Mouse (Mus musculus): ENCODE measurements at regions not wholly inside any gene's neighbourhood (a gene's known extent, or its start where the extent isn't known, plus 50 kb on each side); places are given as distances from the start of the nearest gene placed in this dataset.
A peak's percentile ranks its signal among the peaks of the same experiment; 100 is the strongest.

DNA sequence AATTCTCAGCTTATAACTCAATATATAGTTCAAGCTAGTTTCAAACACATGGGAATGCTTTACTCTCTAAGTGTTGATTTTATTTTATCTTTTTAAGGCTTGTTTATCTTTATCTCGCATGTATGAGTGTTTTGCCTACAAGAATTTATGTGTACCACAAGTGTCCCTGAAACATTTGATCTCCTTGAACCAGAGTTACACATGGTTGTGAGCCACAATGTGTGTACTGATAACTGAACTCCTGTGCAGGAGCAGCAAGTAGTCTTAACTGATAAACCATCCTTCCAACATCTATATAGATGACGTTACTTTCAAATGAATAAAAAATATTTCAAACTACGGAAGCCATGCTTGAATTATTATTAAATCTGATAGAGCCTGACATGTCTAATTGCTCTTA is 104.5 kb downstream of the Pabpc4l start:
- DNase-seq (ENCODE audit: low spot score) = peak; percentile 3

DNA sequence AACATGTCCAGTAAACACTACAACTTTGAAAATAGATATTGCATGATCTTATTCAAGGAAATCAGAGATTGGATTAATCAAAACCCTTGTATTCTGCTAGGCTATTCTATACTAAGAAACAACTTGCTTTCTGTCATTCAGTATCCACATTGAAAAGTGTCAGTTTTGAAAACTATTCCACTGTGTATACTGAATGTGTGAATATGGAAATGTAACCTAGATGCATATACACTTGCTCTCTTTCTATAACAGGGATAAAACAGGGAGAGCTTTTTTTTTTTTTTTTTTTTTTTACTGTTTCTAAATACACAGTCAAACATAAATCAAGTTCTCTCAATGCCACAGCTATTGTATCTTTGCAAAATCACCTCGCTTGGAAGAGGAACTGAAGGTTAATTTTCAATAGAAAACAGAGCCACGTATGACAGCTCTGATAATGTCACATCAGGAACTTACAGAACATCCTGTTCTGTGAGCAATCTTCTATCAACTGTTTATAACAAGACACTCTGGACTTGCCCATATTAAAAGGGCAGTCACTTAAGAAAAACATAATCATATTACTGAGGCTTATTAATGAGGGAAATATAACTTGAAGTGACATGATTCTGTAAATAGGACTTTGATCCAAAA is 107.3 kb downstream of the Pabpc4l start:
- no peak for DNase-seq (ENCODE audit: low spot score)

DNA sequence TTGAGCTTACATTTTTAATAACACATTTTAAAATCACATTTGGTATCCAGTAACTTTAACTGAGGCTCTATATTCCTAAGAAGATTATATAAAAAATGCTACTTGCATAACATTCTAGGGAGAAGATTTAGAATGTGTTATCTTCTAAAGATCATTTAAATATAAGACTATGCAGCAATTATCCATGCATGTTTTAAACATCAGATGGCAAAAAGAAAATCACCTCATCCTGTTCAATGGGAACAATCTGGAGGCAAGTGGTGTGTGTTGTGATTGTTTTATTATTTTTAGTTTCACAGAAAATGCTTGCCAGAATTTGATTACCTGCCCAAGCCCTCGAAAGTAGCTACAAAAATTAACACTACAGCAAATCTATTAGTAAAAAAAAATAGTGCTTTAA is 113.5 kb downstream of the Pabpc4l start:
- DNase-seq (ENCODE audit: low spot score) = no peak

DNA sequence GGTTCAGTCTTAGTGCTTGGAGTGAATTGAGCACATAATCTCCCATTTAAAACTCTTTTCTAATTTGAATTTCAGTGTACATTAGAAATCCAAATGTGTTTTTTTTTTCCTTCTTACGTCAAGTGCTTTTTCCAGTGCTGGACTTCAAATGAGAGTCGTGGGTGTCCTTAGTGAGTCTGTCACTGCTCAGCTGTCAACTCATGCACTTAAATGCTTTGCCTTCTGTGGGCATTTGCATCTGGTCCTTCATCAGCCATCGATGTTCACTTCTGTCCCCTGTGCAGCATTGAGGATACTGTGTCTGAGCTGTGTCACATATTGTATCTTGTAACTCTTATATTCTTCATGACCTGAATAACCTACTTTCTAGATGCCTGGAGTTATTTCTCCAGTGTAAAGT is 123.1 kb downstream of the Pabpc4l start:
- DNase-seq (ENCODE audit: low spot score) = no peak

Measured in c-Kit-positive CD71-positive TER-119-positive erythroid progenitor cells, embryonic 14.5 days (primary cell).